Mouse (Mus musculus) ovary, postnatal 14 days (tissue): ENCODE results near the gene Rps17.

Experiments used
- DNase-seq: peaks from one replicate; pipeline ENCODE4 v3.0.0; 2022; ENCODE audit warnings: low spot score

Gene Rps17

DNA sequence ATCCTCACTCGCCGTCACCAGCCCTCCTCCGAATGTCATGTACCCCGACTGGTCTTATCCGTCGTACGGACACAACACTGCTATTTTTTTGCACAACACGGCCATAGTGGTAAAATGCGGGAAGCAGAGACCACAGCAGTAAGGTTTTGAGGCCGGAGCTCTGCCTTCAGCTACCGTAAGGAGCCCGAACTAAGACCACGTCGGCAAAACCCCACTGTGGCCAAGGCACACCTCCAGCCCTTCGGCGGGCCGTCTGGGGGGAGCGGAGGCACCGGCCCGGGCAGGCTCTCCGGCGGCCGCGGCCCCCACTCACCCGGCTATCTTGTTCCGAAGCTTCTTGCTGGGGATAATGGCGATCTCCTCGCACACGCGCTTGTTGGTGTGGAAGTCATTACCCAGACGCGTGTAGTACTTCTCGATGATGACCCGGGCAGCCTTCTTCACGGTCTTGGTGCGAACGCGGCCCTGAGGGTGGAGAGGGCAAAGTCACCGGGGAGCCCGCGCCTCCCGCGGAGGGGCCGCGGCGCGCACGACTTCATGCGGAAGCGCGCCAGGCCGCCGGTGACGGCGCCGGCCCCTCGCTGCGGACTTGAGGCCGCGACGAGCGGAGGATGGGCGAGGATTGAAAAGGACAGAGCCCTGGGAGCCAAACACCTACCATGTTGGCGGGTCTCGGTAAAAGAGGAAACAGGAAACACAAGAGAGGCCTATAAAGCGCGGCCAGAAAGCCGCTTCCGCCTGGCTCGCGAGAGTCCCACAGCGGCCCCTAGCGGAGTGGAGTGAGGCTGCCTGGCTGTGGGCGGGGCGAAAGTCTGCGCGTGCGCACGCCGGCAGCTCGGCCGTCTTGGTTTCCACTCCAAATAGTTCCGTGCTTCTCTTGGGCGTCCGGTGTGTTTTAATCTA is at the start of gene Rps17:
Gene Rps17, minus strand, starts transcription at position 711 of the 903 bp plus-strand sequence.
- DNase-seq: peak; percentile 99

GRCm38 (mm10) chr7:81379363-81379762 is 34.3 kb upstream of the Rps17 start:
- DNase-seq: no peak

DNA sequence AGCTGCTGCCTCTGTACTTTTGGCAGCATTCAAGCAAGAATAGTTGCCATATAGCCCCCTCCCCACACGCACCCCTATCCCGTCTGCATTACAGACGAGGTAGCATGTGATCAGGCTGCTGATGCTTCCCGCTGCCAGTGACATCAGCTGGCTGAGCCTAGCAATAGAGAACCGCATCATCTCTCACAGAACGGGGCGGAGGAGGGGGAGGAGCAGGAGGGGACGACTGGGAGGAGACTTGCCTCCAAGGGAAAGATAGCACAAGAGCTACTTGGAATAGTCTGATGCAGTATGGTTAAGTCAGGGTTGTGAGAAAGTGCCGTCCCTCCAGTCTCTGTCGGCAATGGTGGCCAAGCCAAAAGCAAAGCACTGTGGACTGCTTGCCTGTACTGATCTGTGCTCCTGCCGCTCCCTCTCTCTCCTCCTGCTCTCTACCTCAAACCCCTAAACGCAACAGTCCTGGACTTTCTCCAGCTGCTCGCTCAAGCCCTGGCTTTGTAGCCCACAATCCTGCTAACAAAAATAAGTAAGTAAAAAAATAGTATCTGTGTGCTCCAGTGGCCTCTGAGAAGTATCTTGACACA is 27.4 kb upstream of the Rps17 start:
- DNase-seq: no peak

GRCm38 (mm10) chr7:81371811-81372210 is 26.8 kb upstream of the Rps17 start:
- DNase-seq: no peak

DNA sequence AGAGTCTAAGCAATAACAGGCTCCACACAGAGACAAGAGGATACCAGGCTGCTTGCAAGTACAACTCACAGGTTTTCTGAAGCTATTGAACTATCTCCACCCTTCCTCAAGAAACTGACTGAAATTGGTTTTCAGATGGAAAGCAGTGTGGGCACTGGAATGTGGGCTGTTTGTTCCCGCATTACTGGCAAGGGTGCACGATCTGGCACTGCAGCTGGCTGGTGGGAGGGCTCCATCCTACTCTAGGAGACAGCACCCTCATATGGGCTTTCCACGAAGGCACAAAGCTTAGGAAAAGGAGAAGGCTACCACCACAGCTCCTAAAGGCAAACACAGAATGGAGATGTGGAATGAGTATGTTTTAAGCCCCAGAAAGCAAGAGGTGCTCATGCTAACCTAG is 24.7 kb upstream of the Rps17 start:
- no peak for DNase-seq

DNA sequence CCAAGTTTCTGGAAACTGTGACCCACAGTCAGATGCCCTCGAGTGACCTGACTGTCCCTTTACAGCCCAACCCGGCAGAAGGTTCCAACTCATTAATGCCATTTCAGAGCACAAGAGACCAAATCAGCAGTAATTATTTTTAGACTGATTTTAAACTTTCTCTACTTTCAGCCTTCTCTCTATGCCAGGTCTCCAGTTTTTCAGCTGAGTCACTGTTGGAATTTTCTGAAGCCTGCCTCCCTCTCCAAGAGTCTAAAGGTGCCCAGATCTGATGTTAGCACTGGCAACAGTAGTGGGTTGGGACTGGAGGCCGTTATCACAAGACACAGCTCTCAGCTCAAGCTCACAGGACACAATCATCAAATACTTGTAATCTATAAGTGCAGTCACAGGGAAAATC is 22.9 kb upstream of the Rps17 start:
- DNase-seq: no peak

DNA sequence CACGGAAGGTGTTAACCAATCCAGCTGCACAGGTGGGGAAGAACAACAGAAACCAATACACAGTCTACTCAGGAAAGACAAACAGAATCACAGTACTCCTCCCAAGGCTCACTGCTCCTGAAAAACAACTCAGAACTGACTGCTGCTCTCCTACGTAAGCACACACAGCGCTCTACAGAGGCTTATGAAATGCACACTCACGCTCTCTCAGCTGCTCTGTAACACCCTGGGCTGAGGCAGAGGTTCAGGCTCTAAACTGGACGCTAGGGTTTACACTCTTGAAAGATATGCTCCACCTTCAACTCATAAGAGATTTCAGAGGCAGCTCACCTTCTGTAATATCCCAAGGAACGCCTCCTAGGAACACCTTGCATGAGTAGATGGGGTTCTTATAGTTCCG is 11.9 kb upstream of the Rps17 start:
- no peak for DNase-seq

DNA sequence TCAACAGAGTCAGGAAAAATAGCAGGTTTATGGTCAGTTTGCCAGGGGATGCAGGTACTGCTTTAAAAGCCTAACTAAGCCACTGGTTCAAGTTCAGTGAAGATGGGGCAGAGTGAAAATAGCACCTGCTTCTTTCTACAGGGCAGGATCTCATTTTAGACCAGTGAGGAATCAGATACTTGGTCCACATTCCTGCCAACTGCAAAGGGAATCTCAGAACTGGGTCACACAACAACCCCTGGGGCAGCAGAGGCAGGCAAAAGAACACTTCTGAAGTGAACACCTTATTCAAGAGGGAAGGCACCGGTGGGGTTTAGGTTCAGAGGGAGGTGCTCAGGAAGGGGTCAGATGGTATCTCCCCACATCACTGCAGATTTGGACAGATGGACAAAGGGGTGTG is 11.3 kb upstream of the Rps17 start:
- no peak for DNase-seq

GRCm38 (mm10) chr7:81355746-81356145 is 10.7 kb upstream of the Rps17 start:
- no peak for DNase-seq

GRCm38 (mm10) chr7:81351826-81352225 is 6.8 kb upstream of the Rps17 start:
- DNase-seq: no peak

DNA sequence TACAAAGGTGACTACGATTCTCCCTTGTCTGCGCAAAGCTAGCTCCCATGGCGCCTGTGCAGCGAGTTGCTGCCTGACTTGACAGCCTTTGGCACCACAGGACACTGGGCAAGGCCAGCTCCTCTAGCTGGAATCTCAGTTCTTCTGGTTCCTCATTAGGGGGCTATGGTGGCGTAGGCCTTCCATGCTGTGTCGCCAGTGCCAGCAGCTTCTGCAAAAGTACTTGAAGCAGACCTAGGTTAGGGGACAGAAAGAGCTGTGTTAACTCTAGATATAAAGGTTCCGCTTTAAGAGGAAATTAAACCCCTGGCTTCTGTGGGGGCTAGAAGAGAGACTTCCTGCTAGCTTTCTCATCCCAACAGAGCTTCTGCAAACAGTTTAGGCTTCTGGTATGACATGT is 3.2 kb upstream of the Rps17 start:
- DNase-seq: no peak

DNA sequence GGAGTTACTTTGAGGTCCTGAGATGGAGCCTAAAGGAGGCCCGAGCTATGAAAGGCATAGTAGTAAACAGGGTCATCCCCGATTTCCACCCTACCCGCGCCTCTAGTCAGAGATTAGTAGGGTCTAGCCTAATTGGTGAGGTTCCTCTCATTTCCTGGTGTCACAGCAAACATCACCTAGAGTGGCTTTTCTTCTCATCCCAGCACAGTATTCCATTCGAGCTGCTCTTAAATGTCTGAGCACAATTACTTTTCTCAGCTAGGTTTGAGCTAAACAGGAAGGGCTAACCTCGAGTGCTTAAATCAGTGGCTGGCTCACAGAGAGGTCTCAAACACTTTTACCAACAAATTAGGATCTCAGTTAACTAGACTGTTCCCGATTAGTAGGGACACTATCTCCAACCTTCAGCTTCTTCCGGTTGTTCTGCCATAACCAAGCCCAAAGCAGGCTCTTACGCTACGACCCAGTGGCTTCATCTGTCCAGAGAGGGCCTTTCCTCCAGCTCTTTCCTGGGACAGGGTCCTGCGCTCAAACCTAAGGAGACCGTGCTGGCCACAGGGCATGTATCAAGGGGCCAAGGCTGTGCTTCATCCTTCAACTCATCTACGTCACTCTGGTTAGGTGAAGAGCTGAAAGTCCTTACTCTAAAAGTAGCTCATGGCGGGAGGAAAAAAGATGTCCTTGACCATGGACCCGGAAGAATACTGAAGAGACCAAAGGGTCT is 555 bp upstream of the Rps17 start:
- no peak for DNase-seq

GRCm38 (mm10) chr7:81343831-81344230 is 1.2 kb downstream of the Rps17 start:
- DNase-seq: no peak

- no peak for DNase-seq
These were observed 1.7 kb downstream of the Rps17 start for GRCm38 (mm10) chr7:81343316-81343715.

DNA sequence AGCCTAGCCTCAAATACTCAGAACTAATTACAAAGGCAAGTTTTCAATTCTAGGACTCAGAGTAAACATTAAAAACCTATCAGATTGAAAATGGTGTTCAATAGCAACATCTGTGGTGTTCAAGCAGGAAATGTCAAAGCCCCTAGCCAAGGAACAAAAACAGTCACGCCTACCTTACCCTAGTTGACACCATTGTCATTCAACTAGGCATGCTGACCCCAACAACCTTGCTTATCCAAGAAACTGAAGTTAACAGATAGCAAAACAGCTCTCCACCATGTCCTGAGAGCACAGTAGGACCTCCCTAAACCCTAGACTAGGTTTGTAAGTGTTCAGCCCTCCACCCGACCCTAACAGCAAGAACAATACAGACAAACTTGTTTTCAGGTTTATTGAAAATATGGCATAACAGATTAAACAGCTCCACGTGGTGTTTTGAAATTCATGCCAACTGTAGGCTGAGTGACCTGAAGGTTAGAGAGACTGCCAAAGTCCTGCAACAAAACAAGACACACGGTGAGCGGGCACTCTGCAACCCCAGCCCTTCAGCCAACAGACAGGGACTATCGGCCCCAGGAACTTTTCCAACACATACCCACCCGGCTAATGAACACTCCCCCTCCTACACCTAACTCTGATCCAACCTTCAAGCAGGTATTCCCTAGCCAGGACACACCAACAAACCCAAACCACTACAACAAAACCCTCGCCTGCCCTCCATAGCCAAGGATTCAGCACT is 2.5 kb downstream of the Rps17 start:
- DNase-seq: no peak

DNA sequence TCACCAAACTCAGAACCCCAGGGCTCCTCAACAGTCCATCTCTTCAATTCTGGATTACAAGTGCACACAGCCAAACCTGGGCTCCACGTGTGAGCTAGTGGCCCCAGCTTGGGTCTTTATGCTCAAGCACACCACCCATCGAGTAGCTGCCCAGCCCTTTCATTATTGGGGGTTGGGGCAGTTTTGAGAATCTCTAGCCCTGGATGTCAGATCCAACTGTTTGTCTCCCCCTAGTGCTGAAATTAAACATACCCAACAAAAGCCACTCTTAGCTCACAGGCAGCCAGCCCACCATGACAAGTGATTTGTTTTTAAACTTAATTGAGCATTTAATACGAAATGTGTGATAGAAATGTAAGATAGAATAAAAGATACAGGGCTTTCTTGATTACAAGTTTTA is 3.5 kb downstream of the Rps17 start:
- DNase-seq: no peak

- peak; percentile 41 for DNase-seq
These were observed 5.3 kb downstream of the Rps17 start for GRCm38 (mm10) chr7:81339783-81340182.

- DNase-seq: no peak
These were observed 6.6 kb downstream of the Rps17 start for GRCm38 (mm10) chr7:81338522-81338873.

GRCm38 (mm10) chr7:81337785-81338521 is 7.1 kb downstream of the Rps17 start:
- DNase-seq: no peak

DNA sequence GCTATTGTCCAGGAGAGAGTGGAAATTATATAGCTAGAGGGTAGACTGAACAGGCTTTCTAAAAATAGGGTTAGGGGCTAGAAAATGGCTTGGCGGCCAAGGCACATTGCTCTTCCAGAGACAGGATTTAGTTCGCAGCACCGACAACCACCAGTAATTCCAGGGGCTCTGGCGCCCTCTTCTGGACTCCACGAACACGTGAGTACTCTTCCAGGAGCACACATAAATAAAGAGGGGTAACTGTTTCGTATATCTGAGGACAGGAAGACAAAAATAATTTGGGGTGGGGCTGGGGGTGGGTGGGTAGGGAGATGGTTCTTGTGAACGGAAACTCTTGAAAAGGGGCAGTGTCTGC is 8.6 kb downstream of the Rps17 start:
- DNase-seq: peak; percentile 36

- DNase-seq: no peak
These were observed 9.2 kb downstream of the Rps17 start for GRCm38 (mm10) chr7:81335705-81336431.
